Comparison of ENCODE assay signal across 18 mouse cellular contexts in the genomic region with DNA sequence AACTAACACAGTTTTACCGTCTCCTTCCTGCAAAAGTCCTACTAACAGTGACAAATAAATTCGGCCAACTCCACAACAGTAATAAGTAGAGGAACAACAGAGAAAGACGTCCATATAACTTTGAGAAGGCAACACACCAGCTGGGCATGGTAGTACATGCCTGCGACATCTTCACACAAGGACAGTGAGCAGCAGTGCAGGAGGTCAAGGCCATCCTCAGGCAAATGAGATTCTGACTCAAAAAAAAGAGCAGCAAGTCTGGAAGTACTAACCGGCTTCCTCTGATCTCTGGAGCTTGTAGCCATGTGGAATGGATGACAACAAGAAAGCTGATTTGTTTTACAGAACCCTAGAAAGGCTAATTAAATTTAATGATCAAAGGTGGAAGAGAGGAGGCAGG. TPM values are rescaled to one million over a fixed set of nuclear protein-coding genes. Genes with fewer than 3 reads are reported as not detected.
DNase-seq lines count a peak whose midpoint lies in the region; ATAC-seq and TF ChIP-seq lines count a peak whose summit lies in the region.
"Had no signal": no experiment of that assay in that cellular context is flagged by ENCODE, and none has a peak within 500 bp of the region (broad histone marks: within the 10 kb centered on the region; RNA-seq: fewer than 3 reads in every experiment).

No protein-coding gene starts in this region.

- peaks cover 35% of the 10 kb centered on the region for H3K36me3 ChIP-seq in kidney, embryonic 14.5 days (ENCODE audit: control insufficient read depth, insufficient read depth, low read length)
- no peaks in the 10 kb centered on the region; the same call in none of the 2 replicates for H3K36me3 ChIP-seq in kidney, adult 2 months (ENCODE audit: control insufficient read depth, insufficient read depth, low read length)
- peaks cover 23% of the 10 kb centered on the region; the same call in 1 of the 2 replicates for H3K36me3 ChIP-seq in liver, adult 2 months (ENCODE audit: control insufficient read depth, insufficient read depth, low read length)
- peaks cover 17% of the 10 kb centered on the region for H3K36me3 ChIP-seq in liver, postnatal 0 days (replicated peaks; ENCODE audit: insufficient read depth, low read length)
- peaks cover 12% of the 10 kb centered on the region for H3K36me3 ChIP-seq in hindbrain, embryonic 16.5 days (ENCODE audit: control insufficient read depth, insufficient read depth, low read length)

- no peak overlapping the region for H3K4me2 ChIP-seq in kidney, embryonic 14.5 days (replicated peaks; ENCODE audit: low read depth, low read length)
- H3K4me2 ChIP-seq in liver, postnatal 0 days (ENCODE audit: low read depth, low read length): no peak overlapping the region
- no peak overlapping the region for H3K4me2 ChIP-seq in hindbrain, embryonic 16.5 days (ENCODE audit: low read length)
- H3K4me2 ChIP-seq: forebrain, embryonic 15.5 days; heart, embryonic 12.5 days; hindbrain, embryonic 14.5 days had no signal

- no peaks in the 10 kb centered on the region for H3K9me3 ChIP-seq in kidney, embryonic 14.5 days (ENCODE audit: control insufficient read depth, low read length)
- no peaks in the 10 kb centered on the region for H3K9me3 ChIP-seq in liver, postnatal 0 days (ENCODE audit: low read length)
- no peaks in the 10 kb centered on the region for H3K9me3 ChIP-seq in hindbrain, embryonic 16.5 days (ENCODE audit: control insufficient read depth, low read length)
- H3K9me3 ChIP-seq: forebrain, embryonic 15.5 days; G1E; heart, embryonic 12.5 days; hindbrain, embryonic 10.5 days had no signal

- 0 out of 2 replicates have a peak, but pooled peaks have one; percentile 28 for ATAC-seq in kidney, embryonic 14.5 days (ENCODE audit: low FRiP score, low TSS enrichment)
- ATAC-seq in liver, postnatal 0 days: no peak
- ATAC-seq in hindbrain, embryonic 16.5 days: no peak
- ATAC-seq: CD4-positive, CD25-positive, alpha-beta regulatory T cell, adult 4 months; forebrain, embryonic 15.5 days had no signal

- 0 out of 2 replicates have a peak, but pooled peaks cover 3% of the 10 kb centered on the region for H3K79me2 ChIP-seq in liver, adult 2 months (ENCODE audit: control insufficient read depth, insufficient read depth, low read length)

- H3K27ac ChIP-seq in kidney, embryonic 14.5 days (ENCODE audit: low read depth, low read length): no peak overlapping the region
- no peak overlapping the region for H3K27ac ChIP-seq in kidney, adult 2 months (ENCODE audit: insufficient read depth, low read depth, low read length)
- no peak overlapping the region for H3K27ac ChIP-seq in liver, adult 2 months (replicated peaks; ENCODE audit: insufficient read depth, low read depth, low read length)
- no peak overlapping the region for H3K27ac ChIP-seq in liver, postnatal 0 days (ENCODE audit: low read depth)
- no peak overlapping the region for H3K27ac ChIP-seq in hindbrain, embryonic 16.5 days (ENCODE audit: low read depth, low read length)
- H3K27ac ChIP-seq: forebrain, embryonic 15.5 days; hindbrain, embryonic 10.5 days; hindbrain, embryonic 14.5 days had no signal

- no peak for TF ChIP-seq EP300 in liver, postnatal 0 days (IDR thresholded peaks at IDR 0.05; ENCODE audit: low read depth)

- TF ChIP-seq POLR2A in kidney, adult 2 months (IDR thresholded peaks at IDR 0.05; ENCODE audit: low read depth, low read length): no peak
- TF ChIP-seq POLR2A in liver, adult 2 months (IDR thresholded peaks at IDR 0.05; ENCODE audit: extremely low read depth, insufficient read depth, low read length): no peak

- TF ChIP-seq CTCF in kidney, adult 2 months (conservative IDR thresholded peaks at IDR 0.05; ENCODE audit: insufficient read depth, insufficient read length, low read depth, low read length): no peak
- TF ChIP-seq CTCF in liver, adult 2 months (IDR thresholded peaks at IDR 0.05; ENCODE audit: low read depth, low read length): no peak
- no peak for TF ChIP-seq CTCF in liver, postnatal 0 days (IDR thresholded peaks at IDR 0.05; ENCODE audit: low read depth)

- H3K4me3 ChIP-seq in kidney, embryonic 14.5 days (ENCODE audit: low read length): no peak overlapping the region
- H3K4me3 ChIP-seq in kidney, adult 2 months (ENCODE audit: insufficient read depth, low read depth, low read length): no peak overlapping the region
- H3K4me3 ChIP-seq in liver, adult 2 months (ENCODE audit: insufficient read depth, low read depth, low read length): no peak overlapping the region
- H3K4me3 ChIP-seq in liver, postnatal 0 days (ENCODE audit: low read depth, low read length): no peak overlapping the region
- no peak overlapping the region for H3K4me3 ChIP-seq in hindbrain, embryonic 16.5 days (ENCODE audit: low read length)
- H3K4me3 ChIP-seq: forebrain, embryonic 15.5 days; heart, embryonic 12.5 days; hindbrain, embryonic 10.5 days had no signal

- H3K4me1 ChIP-seq in kidney, embryonic 14.5 days (ENCODE audit: control insufficient read depth, insufficient read depth, low read length): peaks cover 20% of the 10 kb centered on the region
- peaks cover 18% of the 10 kb centered on the region; the same call in 1 of the 2 replicates for H3K4me1 ChIP-seq in kidney, adult 2 months (ENCODE audit: control insufficient read depth, insufficient read depth, low read length)
- H3K4me1 ChIP-seq in liver, adult 2 months (ENCODE audit: control insufficient read depth, insufficient read depth, low read length): peaks cover 19% of the 10 kb centered on the region
- H3K4me1 ChIP-seq in liver, postnatal 0 days (ENCODE audit: insufficient read depth): 0 out of 2 replicates have a peak, but pooled peaks cover 2% of the 10 kb centered on the region
- H3K4me1 ChIP-seq in hindbrain, embryonic 16.5 days (ENCODE audit: control insufficient read depth, insufficient read depth, low read depth, low read length): no peaks in the 10 kb centered on the region

- 34% methylated on average over 5 of the region's 5 CpGs for WGBS in kidney, embryonic 14.5 days
- 59% methylated on average over 5 of the region's 5 CpGs for WGBS in kidney, adult 2 months
- 63% methylated on average over 5 of the region's 5 CpGs for WGBS in liver, adult 2 months
- WGBS in liver, postnatal 0 days (ENCODE audit: insufficient replicate concordance): 77% methylated on average over 5 of the region's 5 CpGs
- 88% methylated on average over 5 of the region's 5 CpGs for WGBS in hindbrain, embryonic 16.5 days

- H3K9ac ChIP-seq in kidney, embryonic 14.5 days (ENCODE audit: low read depth, low read length): no peak overlapping the region
- H3K9ac ChIP-seq in liver, adult 2 months (ENCODE audit: low read depth, low read length): no peak overlapping the region
- H3K9ac ChIP-seq in liver, postnatal 0 days (replicated peaks): no peak overlapping the region
- H3K9ac ChIP-seq in hindbrain, embryonic 16.5 days (ENCODE audit: low read depth, low read length): no peak overlapping the region
- H3K9ac ChIP-seq: forebrain, embryonic 15.5 days; heart, embryonic 12.5 days; hindbrain, embryonic 14.5 days had no signal

- DNase-seq in adrenal gland, adult (ENCODE audit: inconsistent age in 2 of 2, low spot score in 1 of 2): peak; percentile 62 to 79
- no peak for DNase-seq in adrenal gland, postnatal 4 days (ENCODE audit: low spot score in 2 of 2)
- DNase-seq in kidney, adult 2 months: no peak
- DNase-seq in liver, adult 2 months (ENCODE audit: extremely low read depth, low read depth, low spot score): peak; percentile 30
- no peak for DNase-seq in liver, postnatal 0 days
- peak; percentile 26 for DNase-seq in forelimb bud, embryonic 11.5 days (ENCODE audit: low read depth, low spot score)
- DNase-seq: B cell, adult 2 months; cerebellum, adult 2 months; cerebellum, postnatal 10 days; gastrocnemius, postnatal 14 days had no signal

- no peaks in the 10 kb centered on the region for H3K27me3 ChIP-seq in kidney, embryonic 14.5 days (ENCODE audit: control insufficient read depth, insufficient read depth, low read length)
- H3K27me3 ChIP-seq in kidney, adult 2 months (replicated peaks; ENCODE audit: control insufficient read depth, insufficient read depth, low read length): no peaks in the 10 kb centered on the region
- H3K27me3 ChIP-seq in liver, adult 2 months (ENCODE audit: control insufficient read depth, insufficient read depth, low read length): no peaks in the 10 kb centered on the region
- no peaks in the 10 kb centered on the region for H3K27me3 ChIP-seq in liver, postnatal 0 days (ENCODE audit: insufficient read depth, low read length)
- no peaks in the 10 kb centered on the region for H3K27me3 ChIP-seq in hindbrain, embryonic 16.5 days (replicated peaks; ENCODE audit: control insufficient read depth, insufficient read depth, low read length)
- H3K27me3 ChIP-seq: forebrain, embryonic 15.5 days; heart, embryonic 12.5 days had no signal

RNA-seq across cellular contexts. Expression of gene Cfdp1, which starts 21.1 kb away (rescaled TPM):
- total RNA-seq in adrenal gland, postnatal 4 days (2021): 10 to 100 TPM; 84.4 to 100.0 TPM
- polyA plus RNA-seq in kidney, embryonic 14.5 days (2014; fragmentation: Nextera tagmentation; extraction: Ambion mirVana): 221 and 289 TPM in 2 replicates
- 7.2 and 12.5 TPM in 2 replicates for polyA plus RNA-seq in kidney, adult 2 months (2012; rRNA removed)
- total RNA-seq in liver, adult 2 months (2014; rRNA removed): 27.6 and 40.7 TPM in 2 replicates
- 3.8 and 4.6 TPM in 2 replicates for polyA plus RNA-seq in liver, adult 2 months (2012; rRNA removed)
- 48.9 and 51.3 TPM in 2 replicates for polyA plus RNA-seq in liver, postnatal 0 days (2015; fragmentation: Nextera tagmentation; extraction: Ambion mirVana)
- 202 and 210 TPM in 2 replicates for polyA plus RNA-seq in hindbrain, embryonic 16.5 days (2015; fragmentation: Nextera tagmentation; extraction: Ambion mirVana)

RNA-seq across cellular contexts. Expression of gene Tmem170, which starts 43.6 kb away (rescaled TPM):
- 1 to 10 TPM; 5.9 to 6.1 TPM for total RNA-seq in adrenal gland, postnatal 4 days (2021)
- 10.6 and 11.7 TPM in 2 replicates for polyA plus RNA-seq in kidney, embryonic 14.5 days (2014; fragmentation: Nextera tagmentation; extraction: Ambion mirVana)
- polyA plus RNA-seq in kidney, adult 2 months (2012; rRNA removed): 6.0 and 6.9 TPM in 2 replicates
- total RNA-seq in liver, adult 2 months (2014; rRNA removed): 5.0 and 7.9 TPM in 2 replicates
- 3.3 and 3.8 TPM in 2 replicates for polyA plus RNA-seq in liver, adult 2 months (2012; rRNA removed)
- polyA plus RNA-seq in liver, postnatal 0 days (2015; fragmentation: Nextera tagmentation; extraction: Ambion mirVana): 4.9 TPM in 2 replicates
- 3.6 and 4.2 TPM in 2 replicates for polyA plus RNA-seq in hindbrain, embryonic 16.5 days (2015; fragmentation: Nextera tagmentation; extraction: Ambion mirVana)

Comparison
In these comparisons a context has a peak if more than half of its experiments do, and no peak if none do; other contexts are left out.
1. DNase-seq: peak in adrenal gland, adult (2 of 2), liver, adult 2 months (single experiment) and forelimb bud, embryonic 11.5 days (single experiment); none in adrenal gland, postnatal 4 days (0 of 2), kidney, adult 2 months (single experiment) and liver, postnatal 0 days (single experiment).